Mouse (Mus musculus) MEL (cell line): ENCODE measurements around the gene Sv2a. TPM values are rescaled to one million over a fixed set of nuclear protein-coding genes. Genes with fewer than 3 reads are reported as not detected.

Experiments used
- DNase-seq: peaks from one replicate; pipeline ENCODE4 v3.0.0; 2011; ENCODE audit warnings: low read depth, low spot score
- H3K27ac ChIP-seq: 2 replicates; pipeline ENCODE4 v1.5.1; 2012; ENCODE audit warnings: low read depth, mild to moderate bottlenecking, control low read depth, low read length, moderate library complexity; ENCODE audit not compliant: control insufficient read depth
- H3K27me3 ChIP-seq, 2 experiments: fragments of 150-350 bp in 1 of 2; sonication (generic) in 1 of 2; 2 replicates each; pipeline ENCODE4 v1.6.1; 2012; ENCODE audit warnings: low read length in 2 of 2, mild to moderate bottlenecking in 2 of 2, improper control_type of control experiment in 1 of 2, moderate library complexity in 1 of 2; ENCODE audit not compliant: insufficient read depth in 2 of 2, control insufficient read depth in 1 of 2
- H3K36me3 ChIP-seq, 2 experiments: 2 replicates each; pipeline ENCODE4 v1.6.1; 2012 to 2014; ENCODE audit warnings: low read length in 2 of 2, improper control_type of control experiment in 1 of 2, inconsistent platforms in 1 of 2, mild to moderate bottlenecking in 1 of 2; ENCODE audit not compliant: insufficient read depth in 2 of 2, control insufficient read depth in 1 of 2
- H3K4me1 ChIP-seq, 2 experiments: fragments of 150-350 bp in 1 of 2; sonication (generic) in 1 of 2; 2 replicates each; pipeline ENCODE4 v1.6.1; 2012; ENCODE audit warnings: low read length in 2 of 2, improper control_type of control experiment in 1 of 2, mild to moderate bottlenecking in 1 of 2; ENCODE audit not compliant: insufficient read depth in 2 of 2, control insufficient read depth in 1 of 2
- H3K4me3 ChIP-seq, 2 experiments: fragments of 150-350 bp in 1 of 2; sonication (generic) in 1 of 2; 2 replicates each; pipeline ENCODE4 v1.5.1; 2012; ENCODE audit warnings: low read depth in 2 of 2, low read length in 2 of 2, mild to moderate bottlenecking in 2 of 2, moderate library complexity in 2 of 2, control low read depth in 1 of 2, improper control_type of control experiment in 1 of 2; ENCODE audit not compliant: control insufficient read depth in 1 of 2, insufficient read depth in 1 of 2
- H3K79me2 ChIP-seq: 2 replicates; pipeline ENCODE4 v1.6.1; 2012; ENCODE audit warnings: mild to moderate bottlenecking, low read length, moderate library complexity; ENCODE audit not compliant: control insufficient read depth, poor library complexity, insufficient read depth
- H3K9ac ChIP-seq: 2 replicates; pipeline ENCODE4 v1.6.1; 2012; ENCODE audit warnings: low read depth, mild to moderate bottlenecking, control low read depth, low read length, moderate library complexity; ENCODE audit not compliant: control insufficient read depth, poor library complexity, severe bottlenecking
- H3K9me3 ChIP-seq: fragments of 150-350 bp; sonication (generic); replicated peaks from 2 replicates; pipeline ENCODE4 v1.6.1; 2012; ENCODE audit warnings: mild to moderate bottlenecking, low read length, improper control_type of control experiment, moderate library complexity; ENCODE audit not compliant: insufficient read depth
- BHLHE40 ChIP-seq: IDR thresholded peaks from 2 replicates; pipeline ENCODE4 v1.6.1; 2012; ENCODE audit warnings: low read depth, mild to moderate bottlenecking, inconsistent platforms, low read length, improper control_type of control experiment, borderline replicate concordance
- CHD1 ChIP-seq: IDR thresholded peaks from 2 replicates; pipeline ENCODE4 v1.6.1; 2012; ENCODE audit warnings: low read depth, mild to moderate bottlenecking, inconsistent platforms, low read length, improper control_type of control experiment
- CTCF ChIP-seq, 3 experiments: IDR thresholded peaks in 2 of 3; conservative IDR thresholded peaks in 1 of 3; 2 replicates each; pipeline ENCODE4 v1.5.1; 2011 to 2012; ENCODE audit warnings: low read length in 3 of 3, low read depth in 2 of 3, mild to moderate bottlenecking in 2 of 3, improper control_type of control experiment in 1 of 3, inconsistent platforms in 1 of 3, mixed read lengths in 1 of 3, moderate library complexity in 1 of 3; ENCODE audit not compliant: control insufficient read depth in 1 of 3, insufficient read depth in 1 of 3, poor library complexity in 1 of 3, severe bottlenecking in 1 of 3
- E2F4 ChIP-seq: IDR thresholded peaks from 2 replicates; pipeline ENCODE4 v1.6.1; 2011; ENCODE audit warnings: low read depth, low read length, improper control_type of control experiment, borderline replicate concordance
- EP300 ChIP-seq, 2 experiments: IDR thresholded peaks; 2 replicates each; pipeline ENCODE4 v1.6.1; 2011; ENCODE audit warnings: improper control_type of control experiment in 2 of 2, low read length in 2 of 2, low read depth in 1 of 2, mild to moderate bottlenecking in 1 of 2
- ETS1 ChIP-seq: IDR thresholded peaks from 2 replicates; pipeline ENCODE4 v1.6.1; 2012; ENCODE audit warnings: low read depth, mild to moderate bottlenecking, inconsistent platforms, low read length, improper control_type of control experiment, moderate library complexity
- GABPA ChIP-seq: IDR thresholded peaks from 2 replicates; pipeline ENCODE4 v1.6.1; 2012; ENCODE audit warnings: low read depth, mild to moderate bottlenecking, inconsistent platforms, low read length, improper control_type of control experiment, moderate library complexity
- HCFC1 ChIP-seq: IDR thresholded peaks from 2 replicates; pipeline ENCODE4 v1.6.1; 2012; ENCODE audit warnings: low read depth, mild to moderate bottlenecking, inconsistent platforms, low read length, improper control_type of control experiment, moderate library complexity
- JUND ChIP-seq: IDR thresholded peaks from 2 replicates; pipeline ENCODE4 v1.6.1; 2011; ENCODE audit warnings: low read depth, mild to moderate bottlenecking, improper control_type of control experiment, low read length
- MAZ ChIP-seq: IDR thresholded peaks from 2 replicates; pipeline ENCODE4 v1.6.1; 2012; ENCODE audit warnings: low read depth, mild to moderate bottlenecking, inconsistent platforms, low read length, improper control_type of control experiment
- MXI1 ChIP-seq: IDR thresholded peaks from 2 replicates; pipeline ENCODE4 v1.6.1; 2011; ENCODE audit warnings: mild to moderate bottlenecking, low read depth, low read length, improper control_type of control experiment
- MYB ChIP-seq: IDR thresholded peaks from 2 replicates; pipeline ENCODE4 v1.6.1; 2011; ENCODE audit warnings: mild to moderate bottlenecking, low read depth, low read length, improper control_type of control experiment
- MYC ChIP-seq: IDR thresholded peaks from 2 replicates; pipeline ENCODE4 v1.6.1; 2011; ENCODE audit warnings: low read depth, mild to moderate bottlenecking, low read length, improper control_type of control experiment, moderate library complexity
- NELFE ChIP-seq: IDR thresholded peaks from 2 replicates; pipeline ENCODE4 v1.6.1; 2011; ENCODE audit warnings: low read depth, low read length, improper control_type of control experiment
- NRF1 ChIP-seq: IDR thresholded peaks from 2 replicates; pipeline ENCODE4 v1.6.1; 2014; ENCODE audit warnings: low read depth, mild to moderate bottlenecking, inconsistent platforms, low read length, improper control_type of control experiment, moderate library complexity; ENCODE audit not compliant: poor library complexity, insufficient read depth, severe bottlenecking
- POLR2AphosphoS2 ChIP-seq: IDR thresholded peaks from 2 replicates; pipeline ENCODE4 v1.6.1; 2011; ENCODE audit warnings: low read length, improper control_type of control experiment
- POLR2AphosphoS5 ChIP-seq: IDR thresholded peaks from 2 replicates; pipeline ENCODE4 v1.6.1; 2012; ENCODE audit warnings: low read depth, borderline replicate concordance, mild to moderate bottlenecking, inconsistent platforms, low read length, moderate library complexity, mixed read lengths
- SIN3A ChIP-seq: IDR thresholded peaks from 2 replicates; pipeline ENCODE4 v1.6.1; 2012; ENCODE audit warnings: low read length, improper control_type of control experiment, inconsistent platforms
- SMC3 ChIP-seq: IDR thresholded peaks from 2 replicates; pipeline ENCODE4 v1.6.1; 2011; ENCODE audit warnings: low read depth, low read length, improper control_type of control experiment
- TAL1 ChIP-seq: IDR thresholded peaks from 2 replicates; pipeline ENCODE4 v1.6.1; 2012; ENCODE audit warnings: mild to moderate bottlenecking, inconsistent platforms, low read length, moderate library complexity, mixed read lengths
- USF1 ChIP-seq: IDR thresholded peaks from 2 replicates; pipeline ENCODE4 v1.6.1; 2014; ENCODE audit warnings: low read depth, mild to moderate bottlenecking, inconsistent platforms, low read length, improper control_type of control experiment, moderate library complexity
- USF2 ChIP-seq, 2 experiments: IDR thresholded peaks; 2 replicates each; pipeline ENCODE4 v1.6.1; 2011 to 2012; ENCODE audit warnings: improper control_type of control experiment in 2 of 2, low read length in 2 of 2, borderline replicate concordance in 1 of 2, inconsistent platforms in 1 of 2, low read depth in 1 of 2, mild to moderate bottlenecking in 1 of 2; ENCODE audit not compliant: insufficient read depth in 1 of 2
- ZKSCAN1 ChIP-seq: IDR thresholded peaks from 2 replicates; pipeline ENCODE4 v1.6.1; 2012; ENCODE audit warnings: low read depth, mild to moderate bottlenecking, inconsistent platforms, low read length, improper control_type of control experiment, moderate library complexity
- ZMIZ1 ChIP-seq: IDR thresholded peaks from 2 replicates; pipeline ENCODE4 v1.6.1; 2012; ENCODE audit warnings: low read depth, mild to moderate bottlenecking, inconsistent platforms, low read length, improper control_type of control experiment, moderate library complexity
- ZNF384 ChIP-seq: IDR thresholded peaks from 2 replicates; pipeline ENCODE4 v1.6.1; 2012; ENCODE audit warnings: low read depth, mild to moderate bottlenecking, inconsistent platforms, low read length, improper control_type of control experiment
- polyA plus RNA-seq, 2 experiments: library from polyadenylated mRNA; stranded (reverse) in 1 of 2; unstranded in 1 of 2; fragments of >175 nt in 1 of 2; fragments of >200 nt in 1 of 2; gene quantifications; 2 replicates each; pipeline versions ENCODE4 v1.2.1 to v1.2.4; 2012; ENCODE audit warnings: low replicate concordance in 2 of 2, low read depth in 1 of 2; ENCODE audit not compliant: insufficient read length in 2 of 2, insufficient read depth in 1 of 2, missing spikeins in 1 of 2
- total RNA-seq: library from RNA; depleted of rRNA; stranded (reverse); fragments of 300-350 nt; gene quantifications from 2 replicates; pipeline ENCODE4 v1.2.3, GENCODE M21; 2012

Sv2a gene
- total and polyA plus RNA-seq, 3 experiments, result 0.77 to 3.3 TPM; not detected in 1

GRCm38 (mm10) chr3:96181510-96182381 is 795 bp downstream of the Sv2a start (continued):
- TF ChIP-seq NRF1, result no peak
- TF ChIP-seq BHLHE40, result no peak

- TF ChIP-seq MAZ (no peak), BHLHE40 (no peak), E2F4 (no peak), ZMIZ1 (no peak), MYB (no peak), GABPA (no peak), CTCF (IDR thresholded peaks at IDR 0.05 in 2 of 3, conservative IDR thresholded peaks at IDR 0.05 in 1 of 3; ENCODE audit: control insufficient read depth in 1 of 3, insufficient read depth in 1 of 3, low read depth in 2 of 3, low read length in 3 of 3, poor library complexity in 1 of 3, severe bottlenecking in 1 of 3) (no peak), ZNF384 (no peak), SMC3 (no peak), ZKSCAN1 (no peak), CHD1 (no peak), TAL1 (no peak), JUND (no peak), HCFC1 (no peak), MXI1 (no peak)
- H3K4me3 ChIP-seq, result no peak overlapping the region
- H3K27me3 ChIP-seq, result no peaks in the 10 kb centered on the region
- H3K9me3 ChIP-seq, result no peaks in the 10 kb centered on the region
- H3K27ac ChIP-seq, result no peak overlapping the region
- H3K36me3 ChIP-seq, result peaks cover 0 to 4% of the 10 kb centered on the region in 2 experiments; a peak in 2 of 4 replicates
- no peak overlapping the region for H3K9ac ChIP-seq
- no peaks in the 10 kb centered on the region for H3K79me2 ChIP-seq
- H3K4me1 ChIP-seq, result peaks cover 2 to 4% of the 10 kb centered on the region in 2 experiments
- no peak for DNase-seq
These were observed 1.4 kb downstream of the Sv2a start for GRCm38 (mm10) chr3:96182382-96182776.

GRCm38 (mm10) chr3:96192977-96193376 is 12.0 kb downstream of the Sv2a start:
- no peak overlapping the region for H3K9ac ChIP-seq
- peaks cover 0 to 8% of the 10 kb centered on the region in 2 experiments; a peak in 2 of 4 replicates for H3K36me3 ChIP-seq
- no peak overlapping the region for H3K4me3 ChIP-seq
- no peak for DNase-seq
- H3K79me2 ChIP-seq, result peaks cover 9% of the 10 kb centered on the region; the same call in 1 of the 2 replicates
- no peak overlapping the region for H3K27ac ChIP-seq
- peaks cover 0 to 10% of the 10 kb centered on the region in 2 experiments; a peak in 2 of 4 replicates for H3K4me1 ChIP-seq
- H3K9me3 ChIP-seq, result no peaks in the 10 kb centered on the region
- H3K27me3 ChIP-seq, result no peaks in the 10 kb centered on the region
- TF ChIP-seq MAZ (no peak), SIN3A (no peak), POLR2AphosphoS5 (no peak), GABPA (no peak), USF2 (IDR thresholded peaks at IDR 0.05; ENCODE audit: borderline replicate concordance in 1 of 2, insufficient read depth in 1 of 2, low read depth in 1 of 2, low read length in 2 of 2) (no peak), BHLHE40 (no peak), ZNF384 (no peak), TAL1 (no peak), ETS1 (no peak), HCFC1 (no peak), MYB (no peak), CTCF (IDR thresholded peaks at IDR 0.05 in 2 of 3, conservative IDR thresholded peaks at IDR 0.05 in 1 of 3; ENCODE audit: control insufficient read depth in 1 of 3, insufficient read depth in 1 of 3, low read depth in 2 of 3, low read length in 3 of 3, poor library complexity in 1 of 3, severe bottlenecking in 1 of 3) (no peak), NELFE (no peak), EP300 (IDR thresholded peaks at IDR 0.05; ENCODE audit: low read depth in 1 of 2, low read length in 2 of 2) (no peak), JUND (no peak), CHD1 (no peak), USF1 (no peak), POLR2AphosphoS2 (no peak), MYC (no peak)
